Mouse (Mus musculus) layer of hippocampus, adult 8-10 months (tissue): Measurements from ENCODE around the gene Apopt1. TPM values are rescaled to one million over a fixed set of nuclear protein-coding genes. Genes with fewer than 3 reads are reported as not detected.
A peak's percentile ranks its signal among the peaks of the same experiment; 100 is the strongest.

Source experiments
- DNase-seq, 2 experiments: peaks; one replicate each; pipeline ENCODE4 v3.0.0; 2022; ENCODE audit warnings: low spot score in 2 of 2
- total RNA-seq, 4 experiments: library from RNA; stranded (reverse); gene quantifications; 2 replicates each; pipeline ENCODE4 v1.2.4; 2022

Apopt1 gene
- total RNA-seq, 4 experiments from 2014 or later = 30.9 to 34.4 (median 33.7) TPM

GRCm38 (mm10) chr12:111743981-111744423, 30.9 kb downstream of the Apopt1 start:
- DNase-seq = no peak

DNA sequence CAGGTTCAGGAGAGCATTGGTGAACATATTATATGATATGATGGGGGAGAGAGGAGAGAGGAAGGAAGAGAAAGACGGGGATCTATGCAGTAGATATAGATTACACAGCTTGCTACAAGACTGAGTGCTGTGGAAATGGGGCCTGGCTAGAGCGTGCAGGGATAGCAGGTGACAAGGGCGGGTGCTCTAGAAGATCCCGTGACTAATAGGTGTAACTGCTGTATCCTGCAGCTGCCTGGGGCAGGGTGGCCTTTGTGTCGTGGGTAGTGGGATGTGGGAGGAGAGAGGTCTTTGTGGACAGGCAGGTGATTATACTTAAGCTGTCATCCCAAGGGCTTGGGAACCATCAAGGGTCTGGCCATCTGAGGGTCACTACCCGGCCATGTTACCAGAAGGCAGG, 32.2 kb downstream of the Apopt1 start:
- DNase-seq = no peak

- no peak for DNase-seq
Measured at GRCm38 (mm10) chr12:111746091-111746490, 33.0 kb downstream of the Apopt1 start.

GRCm38 (mm10) chr12:111747421-111747820, 34.4 kb downstream of the Apopt1 start:
- DNase-seq = no peak

DNA sequence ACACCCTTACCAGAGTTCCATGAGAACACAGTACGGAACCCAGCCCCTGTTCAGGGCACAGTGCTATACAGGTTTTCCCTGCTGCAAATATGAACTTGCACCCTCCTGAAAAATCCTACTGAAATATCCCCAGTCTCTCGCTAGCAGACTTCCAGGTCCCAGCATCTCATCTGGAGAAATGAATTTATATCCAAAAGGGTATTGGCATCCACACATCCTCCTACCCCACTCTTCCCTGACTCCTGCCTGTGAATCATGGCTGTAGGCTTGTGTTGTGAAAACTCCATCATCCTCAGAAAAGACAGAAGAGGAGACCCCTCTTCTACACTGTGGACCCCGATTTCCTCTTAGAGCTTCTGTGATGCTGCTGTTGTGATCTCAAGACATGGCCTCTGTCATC, 37.7 kb downstream of the Apopt1 start:
- DNase-seq = no peak

- DNase-seq = no peak
Measured at GRCm38 (mm10) chr12:111752491-111752890, 39.4 kb downstream of the Apopt1 start.

GRCm38 (mm10) chr12:111753347-111753746, 40.3 kb downstream of the Apopt1 start:
- DNase-seq = no peak

DNA sequence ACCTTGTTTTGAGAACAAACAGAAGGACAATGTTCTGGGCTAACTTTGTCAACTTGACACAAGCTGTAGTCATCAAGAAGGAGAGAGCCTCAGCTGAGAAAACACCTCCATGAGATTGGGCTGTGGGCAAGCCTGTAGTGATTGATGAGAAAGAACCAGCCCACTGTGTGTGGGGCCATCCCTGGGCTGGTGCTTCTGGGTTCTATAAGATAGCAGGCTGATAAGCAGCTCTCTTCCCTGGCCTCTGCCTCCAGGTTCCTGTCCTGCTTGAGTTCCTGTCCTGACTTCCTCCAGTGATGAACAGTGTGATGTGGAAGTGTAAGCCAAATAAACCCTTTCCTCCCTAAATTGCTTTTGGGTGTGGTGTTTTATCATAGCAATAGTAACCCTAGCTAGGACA, 41.6 kb downstream of the Apopt1 start:
- DNase-seq = no peak

DNA sequence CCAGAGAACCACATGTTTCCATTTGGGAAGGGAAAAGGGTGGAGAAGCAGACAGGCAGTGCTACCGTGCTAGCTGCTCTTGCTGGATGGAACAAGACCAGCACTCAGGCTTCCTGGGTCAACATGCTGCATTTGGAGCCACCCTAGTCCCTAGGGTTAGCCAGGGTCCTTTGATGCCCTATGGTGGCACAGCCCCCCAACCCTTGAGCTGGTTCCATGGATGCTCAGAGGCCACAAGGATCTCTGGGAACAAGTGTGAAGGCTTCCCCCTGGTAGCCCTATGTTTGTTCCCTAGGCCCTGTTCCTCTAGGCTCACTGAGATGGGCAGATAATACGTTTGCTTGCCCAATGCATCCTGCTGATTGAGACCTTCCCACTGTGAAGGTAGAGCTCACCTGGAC, 42.2 kb downstream of the Apopt1 start:
- no peak for DNase-seq

DNA sequence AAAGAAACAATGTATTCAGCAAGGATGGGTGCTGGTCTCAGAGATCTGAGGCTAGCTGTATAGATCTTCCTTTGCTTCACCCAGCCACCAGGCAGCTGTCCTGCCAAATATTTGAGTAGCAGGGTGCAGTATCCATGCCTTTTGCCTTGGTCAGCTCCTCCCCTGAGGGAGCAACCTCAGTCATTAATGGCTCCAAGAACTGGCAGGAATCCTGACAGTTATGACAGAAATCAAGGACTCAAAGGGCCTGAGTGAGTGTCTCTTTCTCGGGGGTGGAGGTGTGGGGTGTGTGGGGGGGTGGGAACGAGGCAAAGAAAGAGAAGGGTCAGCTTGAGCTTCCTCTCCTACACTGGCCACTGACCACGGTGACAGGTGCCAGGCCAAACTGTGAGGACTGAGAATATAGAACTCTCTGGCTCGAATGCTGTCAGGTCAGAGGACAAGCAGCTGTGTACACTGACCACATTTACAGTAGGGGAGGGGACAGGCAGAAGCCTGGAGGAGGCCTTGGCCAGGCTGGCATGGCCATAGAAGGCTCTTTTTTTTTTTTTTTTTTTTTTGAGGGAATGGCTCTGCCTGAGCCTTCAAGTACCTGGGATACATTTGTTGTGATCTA, 43.1 kb downstream of the Apopt1 start:
- no peak for DNase-seq

- DNase-seq = no peak
Measured at GRCm38 (mm10) chr12:111756698-111757082, 43.6 kb downstream of the Apopt1 start.

GRCm38 (mm10) chr12:111757561-111758325, 44.7 kb downstream of the Apopt1 start:
- no peak for DNase-seq

GRCm38 (mm10) chr12:111758381-111759175, 45.5 kb downstream of the Apopt1 start, which contains the start of gene Klc1:
Gene Klc1, plus strand, starts transcription at chr12:111758849.
- DNase-seq = peak; percentile 61 to 77

- DNase-seq = no peak
Measured at GRCm38 (mm10) chr12:111759176-111760061, 46.4 kb downstream of the Apopt1 start.

- DNase-seq = no peak
Measured at GRCm38 (mm10) chr12:111760306-111760908, 47.3 kb downstream of the Apopt1 start.

- no peak for DNase-seq
Measured at GRCm38 (mm10) chr12:111762620-111763280, 49.7 kb downstream of the Apopt1 start.

DNA sequence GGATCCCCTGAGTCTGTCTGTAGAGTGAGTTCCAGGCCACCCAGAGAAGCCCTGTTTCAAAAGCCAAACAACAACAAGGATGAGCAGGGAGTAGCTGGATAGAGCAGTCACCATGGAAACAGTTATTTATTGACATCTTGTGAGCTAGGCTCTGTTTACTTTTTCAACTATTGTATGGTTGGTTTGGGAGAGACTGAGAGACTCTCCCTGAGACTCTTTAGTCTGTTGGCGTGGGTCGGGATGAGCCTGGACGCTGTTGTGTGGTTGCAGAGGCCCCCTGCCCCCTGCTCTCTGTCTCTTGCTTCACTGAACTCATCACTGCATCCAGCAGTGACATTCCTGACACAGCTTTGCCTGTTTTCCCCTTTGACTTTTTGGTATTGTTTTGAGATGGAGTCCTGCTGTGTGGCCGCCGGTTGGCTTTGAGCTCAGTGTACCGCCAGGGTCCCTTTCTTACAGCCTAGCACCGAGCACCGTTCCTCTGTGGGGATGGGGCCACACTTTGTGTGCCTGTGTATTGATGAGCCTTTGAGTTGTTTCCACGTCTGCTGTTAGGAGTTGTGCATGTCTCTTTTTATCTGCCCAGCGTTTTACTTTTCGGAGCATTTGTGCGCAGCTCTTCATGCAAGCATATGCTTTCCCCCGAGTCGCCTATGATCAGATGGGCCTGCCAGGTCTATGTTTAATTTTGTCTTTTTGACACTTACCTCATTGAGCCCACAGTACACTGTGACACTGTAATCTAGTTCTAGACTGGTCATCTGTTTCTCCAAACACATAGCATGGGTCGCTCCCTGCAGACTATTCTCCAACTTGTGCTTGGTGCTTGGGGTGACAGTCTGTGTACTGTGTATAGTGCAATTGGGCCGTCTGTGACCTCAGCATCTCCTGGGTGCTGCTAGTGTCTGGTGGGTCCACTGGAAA, 53.5 kb downstream of the Apopt1 start:
- no peak for DNase-seq

- no peak for DNase-seq
Measured at GRCm38 (mm10) chr12:111768322-111768928, 55.4 kb downstream of the Apopt1 start.

- DNase-seq = peak in 1 of 2 experiments; percentile 38
Measured at GRCm38 (mm10) chr12:111769306-111769705, 56.2 kb downstream of the Apopt1 start.
